Mouse (Mus musculus): ENCODE data around the gene Dhrs3.

DNA sequence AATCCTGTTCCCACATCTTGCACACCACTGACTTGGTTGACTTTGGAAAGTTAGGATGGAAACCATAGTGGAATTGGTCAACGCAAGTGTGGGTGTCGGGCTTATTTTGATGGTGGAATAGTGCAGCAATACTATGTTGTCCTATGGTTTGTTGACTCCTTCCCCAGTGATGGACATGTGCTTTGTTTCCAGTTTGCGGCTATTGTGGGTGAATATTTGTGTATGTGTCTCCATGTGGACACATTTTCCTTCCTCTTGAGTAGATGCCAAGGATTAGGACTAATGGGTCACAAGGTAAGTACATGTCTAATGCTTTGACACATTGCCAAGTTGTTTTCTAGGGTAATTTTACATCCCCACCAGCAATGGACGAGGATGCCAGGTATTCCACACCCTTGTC, 68.6 kb downstream of the Dhrs3 start:
- TF ChIP-seq ZC3H11A (IDR thresholded peaks at IDR 0.05; ENCODE audit: borderline replicate concordance, low read depth, low read length) (no peak), CHD2 (IDR thresholded peaks at IDR 0.05; ENCODE audit: low read depth, low read length) (no peak), HCFC1 (IDR thresholded peaks at IDR 0.05; ENCODE audit: borderline replicate concordance, insufficient read depth, low read length) (no peak), MAFK (IDR thresholded peaks at IDR 0.05; ENCODE audit: insufficient read depth, low read depth, low read length) (no peak), ZNF384 (IDR thresholded peaks at IDR 0.05; ENCODE audit: low read depth, low read length) (no peak)

Measured in ES-E14 (cell line).